Mouse (Mus musculus): Measurements from ENCODE around the gene H2afv.

H2afv gene

GRCm38 (mm10) chr11:6444077-6444853 lies at the start of gene H2afv:
H2afv (minus strand) TSS chr11:6444443.
- peak; percentile 99 to 100 for DNase-seq

- DNase-seq: peak; percentile 45 to 61
Measured at GRCm38 (mm10) chr11:6489691-6490503, 45.7 kb upstream of the H2afv start.

GRCm38 (mm10) chr11:6489257-6489656 lies 45.0 kb upstream of the H2afv start:
- peak; percentile 44 to 71 for DNase-seq

GRCm38 (mm10) chr11:6488041-6488684 lies 43.9 kb upstream of the H2afv start:
- no peak for DNase-seq

GRCm38 (mm10) chr11:6487496-6487895 lies 43.3 kb upstream of the H2afv start:
- DNase-seq: no peak

GRCm38 (mm10) chr11:6486916-6487315 lies 42.7 kb upstream of the H2afv start:
- no peak for DNase-seq

GRCm38 (mm10) chr11:6484244-6484959 lies 40.2 kb upstream of the H2afv start:
- no peak for DNase-seq

GRCm38 (mm10) chr11:6483103-6483502 lies 38.9 kb upstream of the H2afv start:
- no peak for DNase-seq

- DNase-seq: no peak
Measured at GRCm38 (mm10) chr11:6481669-6482185, 37.5 kb upstream of the H2afv start.

- no peak for DNase-seq
Measured at GRCm38 (mm10) chr11:6480681-6481405, 36.6 kb upstream of the H2afv start.

- no peak for DNase-seq
Measured at GRCm38 (mm10) chr11:6480191-6480590, 35.9 kb upstream of the H2afv start.

- DNase-seq: no peak
Measured at GRCm38 (mm10) chr11:6479231-6479630, 35.0 kb upstream of the H2afv start.

- DNase-seq: no peak
Measured at GRCm38 (mm10) chr11:6477350-6477749, 33.1 kb upstream of the H2afv start.

GRCm38 (mm10) chr11:6476876-6477275 lies 32.6 kb upstream of the H2afv start:
- no peak for DNase-seq

- peak; percentile 85 to 88 for DNase-seq
Measured at GRCm38 (mm10) chr11:6475867-6476484, 31.7 kb upstream of the H2afv start, which contains the start of gene Purb. Purb (minus strand) TSS chr11:6475917.

- DNase-seq: peak; percentile 32 to 42
Measured at GRCm38 (mm10) chr11:6474874-6475731, 30.9 kb upstream of the H2afv start.

- no peak for DNase-seq
Measured at GRCm38 (mm10) chr11:6474381-6474780, 30.1 kb upstream of the H2afv start.

GRCm38 (mm10) chr11:6472076-6472475 lies 27.8 kb upstream of the H2afv start:
- DNase-seq: no peak

- no peak for DNase-seq
Measured at GRCm38 (mm10) chr11:6471493-6471892, 27.2 kb upstream of the H2afv start.

GRCm38 (mm10) chr11:6471054-6471453 lies 26.8 kb upstream of the H2afv start:
- no peak for DNase-seq
